Mouse (Mus musculus): ENCODE data around the gene Entpd5. TPM values are rescaled to one million over a fixed set of nuclear protein-coding genes. Genes with fewer than 3 reads are reported as not detected.

The Entpd5 gene
- polyA plus RNA-seq, 1 experiment from 2014 or later, result 14.1 TPM

GRCm38 (mm10) chr12:84393847-84394246 is 15.0 kb downstream of the Entpd5 start:
- Histone ChIP-seq H3K27ac (ENCODE audit: low read depth, low read length) (no peak overlapping the region), H3K9me3 (ENCODE audit: control insufficient read depth, low read length) (no peaks in the 10 kb centered on the region), H3K4me2 (no peak overlapping the region), H3K4me1 (replicated peaks; ENCODE audit: control insufficient read depth, insufficient read depth, low read length) (no peaks in the 10 kb centered on the region), H3K9ac (ENCODE audit: low read depth, low read length) (no peak overlapping the region), H3K4me3 (ENCODE audit: low read depth, low read length) (no peak overlapping the region), H3K27me3 (replicated peaks; ENCODE audit: control insufficient read depth, insufficient read depth, low read length) (no peaks in the 10 kb centered on the region), H3K36me3 (ENCODE audit: control insufficient read depth, insufficient read depth, low read length) (no peaks in the 10 kb centered on the region)
- ATAC-seq (replicated peaks; ENCODE audit: low FRiP score), result no peak
- DNase-seq (ENCODE audit: low spot score), result no peak
- WGBS, result 92% methylated on average over 5 of the region's 5 CpGs

DNA sequence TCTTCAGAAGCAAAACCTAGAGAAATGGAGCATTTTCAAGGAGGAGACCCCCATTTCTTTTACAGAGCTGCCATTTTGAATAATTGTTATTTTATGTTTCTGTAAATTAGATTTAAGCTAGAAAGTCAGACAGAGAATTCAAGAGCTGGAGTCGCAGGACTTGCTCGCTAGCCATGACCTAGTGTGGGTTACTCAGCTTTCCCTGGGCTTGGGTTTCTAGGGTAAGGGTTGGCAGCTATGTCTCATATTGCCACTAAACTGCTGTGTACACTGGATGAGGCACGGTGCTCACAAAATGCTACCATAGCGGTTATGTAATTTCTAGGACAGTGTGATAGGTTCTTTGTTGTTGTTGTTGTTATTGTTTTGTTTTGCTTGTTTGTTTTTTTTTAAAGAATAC is 16.1 kb downstream of the Entpd5 start:
- no peak overlapping the region for H3K27ac ChIP-seq (ENCODE audit: low read depth, low read length)
- no peak for ATAC-seq (replicated peaks; ENCODE audit: low FRiP score)
- no peak overlapping the region for H3K4me2 ChIP-seq
- 95% methylated on average over 4 of the region's 4 CpGs for WGBS
- no peaks in the 10 kb centered on the region for H3K9me3 ChIP-seq (ENCODE audit: control insufficient read depth, low read length)
- no peak overlapping the region for H3K9ac ChIP-seq (ENCODE audit: low read depth, low read length)
- no peaks in the 10 kb centered on the region for H3K27me3 ChIP-seq (replicated peaks; ENCODE audit: control insufficient read depth, insufficient read depth, low read length)
- no peak overlapping the region for H3K4me3 ChIP-seq (ENCODE audit: low read depth, low read length)
- DNase-seq (ENCODE audit: low spot score), result no peak
- H3K4me1 ChIP-seq (replicated peaks; ENCODE audit: control insufficient read depth, insufficient read depth, low read length), result no peaks in the 10 kb centered on the region
- no peaks in the 10 kb centered on the region for H3K36me3 ChIP-seq (ENCODE audit: control insufficient read depth, insufficient read depth, low read length)

DNA sequence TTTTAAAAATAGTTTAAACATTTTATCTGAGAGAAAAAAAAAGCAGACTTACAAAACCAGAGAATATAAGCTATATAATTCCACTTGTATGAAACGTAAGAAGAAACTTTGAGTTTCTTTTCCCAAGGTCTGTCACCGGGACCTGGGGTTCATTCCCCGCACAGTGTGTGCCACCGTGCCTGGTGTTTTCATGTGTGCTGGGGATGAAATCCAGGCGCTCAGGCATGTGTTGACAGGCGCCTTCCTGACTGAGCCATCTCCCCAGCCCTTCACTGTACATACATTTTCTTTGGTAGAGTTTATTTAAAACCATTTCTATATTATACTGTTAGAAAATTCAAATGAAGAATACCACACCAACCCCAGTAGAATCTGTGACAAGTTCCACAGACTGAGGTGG is 18.5 kb downstream of the Entpd5 start:
- no peaks in the 10 kb centered on the region for H3K4me1 ChIP-seq (replicated peaks; ENCODE audit: control insufficient read depth, insufficient read depth, low read length)
- H3K36me3 ChIP-seq (ENCODE audit: control insufficient read depth, insufficient read depth, low read length), result no peaks in the 10 kb centered on the region
- no peak for ATAC-seq (replicated peaks; ENCODE audit: low FRiP score)
- no peak overlapping the region for H3K4me3 ChIP-seq (ENCODE audit: low read depth, low read length)
- 76% methylated on average over 6 of the region's 6 CpGs for WGBS
- H3K9ac ChIP-seq (ENCODE audit: low read depth, low read length), result no peak overlapping the region
- H3K27ac ChIP-seq (ENCODE audit: low read depth, low read length), result no peak overlapping the region
- no peak overlapping the region for H3K4me2 ChIP-seq
- H3K27me3 ChIP-seq (replicated peaks; ENCODE audit: control insufficient read depth, insufficient read depth, low read length), result no peaks in the 10 kb centered on the region
- no peaks in the 10 kb centered on the region for H3K9me3 ChIP-seq (ENCODE audit: control insufficient read depth, low read length)
- DNase-seq (ENCODE audit: low spot score), result no peak

GRCm38 (mm10) chr12:84388774-84389400 is 19.9 kb downstream of the Entpd5 start:
- no peaks in the 10 kb centered on the region for H3K9me3 ChIP-seq (ENCODE audit: control insufficient read depth, low read length)
- no peak overlapping the region for H3K9ac ChIP-seq (ENCODE audit: low read depth, low read length)
- H3K4me3 ChIP-seq (ENCODE audit: low read depth, low read length), result no peak overlapping the region
- no peak overlapping the region for H3K27ac ChIP-seq (ENCODE audit: low read depth, low read length)
- WGBS, result 46% methylated on average over 14 of the region's 14 CpGs
- no peaks in the 10 kb centered on the region for H3K4me1 ChIP-seq (replicated peaks; ENCODE audit: control insufficient read depth, insufficient read depth, low read length)
- DNase-seq (ENCODE audit: low spot score), result no peak
- H3K27me3 ChIP-seq (replicated peaks; ENCODE audit: control insufficient read depth, insufficient read depth, low read length), result no peaks in the 10 kb centered on the region
- H3K36me3 ChIP-seq (ENCODE audit: control insufficient read depth, insufficient read depth, low read length), result no peaks in the 10 kb centered on the region
- ATAC-seq (replicated peaks; ENCODE audit: low FRiP score), result no peak
- no peak overlapping the region for H3K4me2 ChIP-seq

DNA sequence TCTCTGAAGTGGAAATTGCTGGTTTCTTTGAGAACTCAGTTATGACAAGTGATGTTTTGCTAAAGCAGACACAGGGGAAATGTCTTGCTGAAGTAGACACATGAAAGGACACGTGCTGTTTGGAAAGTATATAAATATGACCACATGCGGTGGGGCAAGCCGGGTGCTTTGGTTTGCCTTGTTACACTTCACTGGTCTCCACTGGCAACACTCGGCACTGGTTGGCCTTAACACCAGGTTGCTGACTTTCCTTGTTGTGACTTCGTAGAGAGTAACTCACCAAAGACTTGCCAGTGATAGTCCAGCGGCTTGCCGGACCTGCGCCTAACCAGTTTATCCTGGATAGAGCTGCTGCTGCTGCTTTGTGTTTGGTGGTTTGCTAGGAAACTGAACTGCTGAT is 20.7 kb downstream of the Entpd5 start:
- no peak overlapping the region for H3K9ac ChIP-seq (ENCODE audit: low read depth, low read length)
- DNase-seq (ENCODE audit: low spot score) (no peak), ATAC-seq (replicated peaks; ENCODE audit: low FRiP score) (no peak)
- H3K27ac ChIP-seq (ENCODE audit: low read depth, low read length), result no peak overlapping the region
- no peaks in the 10 kb centered on the region for H3K9me3 ChIP-seq (ENCODE audit: control insufficient read depth, low read length)
- WGBS, result 93% methylated on average over 8 of the region's 8 CpGs
- no peaks in the 10 kb centered on the region for H3K36me3 ChIP-seq (ENCODE audit: control insufficient read depth, insufficient read depth, low read length)
- no peaks in the 10 kb centered on the region for H3K4me1 ChIP-seq (replicated peaks; ENCODE audit: control insufficient read depth, insufficient read depth, low read length)
- H3K4me3 ChIP-seq (ENCODE audit: low read depth, low read length), result no peak overlapping the region
- H3K27me3 ChIP-seq (replicated peaks; ENCODE audit: control insufficient read depth, insufficient read depth, low read length), result no peaks in the 10 kb centered on the region
- no peak overlapping the region for H3K4me2 ChIP-seq

DNA sequence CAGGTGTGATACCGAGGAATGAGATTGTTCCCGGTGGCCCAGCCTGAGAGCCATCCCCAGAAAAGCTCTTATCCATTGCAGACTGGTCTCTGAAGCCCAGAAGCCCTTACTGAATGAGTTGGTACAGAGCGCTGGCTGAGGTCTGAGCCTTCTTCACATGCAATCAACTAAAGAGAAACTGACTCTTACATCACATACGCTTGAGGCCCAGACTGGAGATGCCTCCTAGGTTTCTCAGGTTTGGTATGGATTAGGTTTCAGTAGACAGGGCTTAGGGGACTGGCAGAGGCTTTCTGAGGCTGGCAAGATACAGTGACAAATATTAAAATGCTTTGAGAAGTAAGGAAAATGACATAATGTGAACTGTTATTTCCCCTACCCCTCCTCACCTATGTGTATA is 23.4 kb downstream of the Entpd5 start:
- H3K4me3 ChIP-seq (ENCODE audit: low read depth, low read length), result no peak overlapping the region
- no peak for ATAC-seq (replicated peaks; ENCODE audit: low FRiP score)
- 87% methylated on average over 4 of the region's 4 CpGs for WGBS
- no peak overlapping the region for H3K4me2 ChIP-seq
- no peak for DNase-seq (ENCODE audit: low spot score)
- H3K27me3 ChIP-seq (replicated peaks; ENCODE audit: control insufficient read depth, insufficient read depth, low read length), result no peaks in the 10 kb centered on the region
- no peaks in the 10 kb centered on the region for H3K36me3 ChIP-seq (ENCODE audit: control insufficient read depth, insufficient read depth, low read length)
- no peak overlapping the region for H3K27ac ChIP-seq (ENCODE audit: low read depth, low read length)
- H3K9me3 ChIP-seq (ENCODE audit: control insufficient read depth, low read length), result no peaks in the 10 kb centered on the region
- no peak overlapping the region for H3K9ac ChIP-seq (ENCODE audit: low read depth, low read length)
- H3K4me1 ChIP-seq (replicated peaks; ENCODE audit: control insufficient read depth, insufficient read depth, low read length), result no peaks in the 10 kb centered on the region; the same call in 1 of the 2 replicates

- no peaks in the 10 kb centered on the region for H3K36me3 ChIP-seq (ENCODE audit: control insufficient read depth, insufficient read depth, low read length)
- ATAC-seq (replicated peaks; ENCODE audit: low FRiP score) (no peak), DNase-seq (ENCODE audit: low spot score) (no peak)
- 75% methylated on average over 5 of the region's 5 CpGs for WGBS
- no peak overlapping the region for H3K9ac ChIP-seq (ENCODE audit: low read depth, low read length)
- H3K27me3 ChIP-seq (replicated peaks; ENCODE audit: control insufficient read depth, insufficient read depth, low read length), result no peaks in the 10 kb centered on the region
- H3K27ac ChIP-seq (ENCODE audit: low read depth, low read length), result no peak overlapping the region
- H3K4me3 ChIP-seq (ENCODE audit: low read depth, low read length), result no peak overlapping the region
- no peaks in the 10 kb centered on the region for H3K9me3 ChIP-seq (ENCODE audit: control insufficient read depth, low read length)
- no peaks in the 10 kb centered on the region; the same call in 1 of the 2 replicates for H3K4me1 ChIP-seq (replicated peaks; ENCODE audit: control insufficient read depth, insufficient read depth, low read length)
- H3K4me2 ChIP-seq, result no peak overlapping the region
Observed at GRCm38 (mm10) chr12:84384644-84385081, 24.2 kb downstream of the Entpd5 start.

- no peaks in the 10 kb centered on the region for H3K9me3 ChIP-seq (ENCODE audit: control insufficient read depth, low read length)
- no peak overlapping the region for H3K4me3 ChIP-seq (ENCODE audit: low read depth, low read length)
- H3K36me3 ChIP-seq (ENCODE audit: control insufficient read depth, insufficient read depth, low read length), result no peaks in the 10 kb centered on the region
- no peak overlapping the region for H3K27ac ChIP-seq (ENCODE audit: low read depth, low read length)
- H3K27me3 ChIP-seq (replicated peaks; ENCODE audit: control insufficient read depth, insufficient read depth, low read length), result no peaks in the 10 kb centered on the region
- DNase-seq (ENCODE audit: low spot score) (no peak), ATAC-seq (replicated peaks; ENCODE audit: low FRiP score) (no peak)
- no peak overlapping the region for H3K9ac ChIP-seq (ENCODE audit: low read depth, low read length)
- WGBS, result 80% methylated on average over 4 of the region's 4 CpGs
- no peak overlapping the region for H3K4me2 ChIP-seq
- no peaks in the 10 kb centered on the region; the same call in 1 of the 2 replicates for H3K4me1 ChIP-seq (replicated peaks; ENCODE audit: control insufficient read depth, insufficient read depth, low read length)
Observed at GRCm38 (mm10) chr12:84382369-84382768, 26.5 kb downstream of the Entpd5 start.

DNA sequence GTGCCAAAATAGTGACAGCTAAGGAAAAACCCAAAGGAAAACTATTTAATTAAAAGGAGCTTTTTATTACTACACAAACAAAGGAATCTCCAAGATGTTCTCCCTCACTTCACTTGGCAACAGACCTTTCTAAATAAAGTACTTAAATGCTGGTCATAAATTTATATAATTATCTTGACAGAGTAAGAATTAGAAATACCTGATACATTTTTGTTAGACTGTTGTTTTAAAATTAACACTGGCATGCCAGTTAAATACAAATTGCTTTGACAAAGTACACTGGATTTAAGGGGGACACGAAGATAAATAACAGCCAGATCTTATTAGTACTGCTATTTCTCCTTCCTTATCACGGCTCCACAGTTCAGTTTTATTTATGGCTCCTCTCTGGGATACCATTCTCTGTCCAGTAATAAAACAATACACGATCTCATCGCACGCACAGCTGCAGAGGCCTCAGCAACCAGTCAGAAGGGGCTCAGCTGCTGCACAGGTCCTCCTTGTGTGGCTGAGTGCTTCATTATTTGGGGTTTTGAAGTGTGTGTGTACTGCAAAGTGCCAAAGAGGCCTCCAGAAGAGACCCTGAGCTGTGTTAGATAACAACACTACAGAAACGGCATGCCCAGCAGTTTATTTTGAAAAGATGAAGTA is 34.9 kb downstream of the Entpd5 start:
- Histone ChIP-seq H3K9ac (ENCODE audit: low read depth, low read length) (no peak overlapping the region), H3K4me2 (no peak overlapping the region), H3K4me3 (ENCODE audit: low read depth, low read length) (no peak overlapping the region), H3K27ac (ENCODE audit: low read depth, low read length) (no peak overlapping the region), H3K4me1 (replicated peaks; ENCODE audit: control insufficient read depth, insufficient read depth, low read length) (no peaks in the 10 kb centered on the region), H3K9me3 (ENCODE audit: control insufficient read depth, low read length) (no peaks in the 10 kb centered on the region), H3K36me3 (ENCODE audit: control insufficient read depth, insufficient read depth, low read length) (peaks cover 36% of the 10 kb centered on the region), H3K27me3 (replicated peaks; ENCODE audit: control insufficient read depth, insufficient read depth, low read length) (no peaks in the 10 kb centered on the region)
- no peak for DNase-seq (ENCODE audit: low spot score)
- no peak for ATAC-seq (replicated peaks; ENCODE audit: low FRiP score)
- 81% methylated on average over 6 of the region's 6 CpGs for WGBS

Measured in liver, embryonic 11.5 days (tissue).